Comparison of ENCODE assay signal across 25 mouse cellular contexts in genomic region chr19:28724641-28725040, GRCm38 (mm10). TPM values are rescaled to one million over a fixed set of nuclear protein-coding genes. Genes with fewer than 3 reads are reported as not detected.
A peak's percentile ranks its signal among the peaks of the same experiment; 100 is the strongest.
DNase-seq lines count a peak whose midpoint lies in the region; ATAC-seq and TF ChIP-seq lines count a peak whose summit lies in the region.
"Had no signal": no experiment of that assay in that cellular context is flagged by ENCODE, and none has a peak within 500 bp of the region (broad histone marks: within the 10 kb centered on the region; RNA-seq: fewer than 3 reads in every experiment).

No protein-coding gene starts in this region.

- H3K4me2 ChIP-seq in heart, embryonic 12.5 days: no peak overlapping the region

- H3K9me3 ChIP-seq in heart, embryonic 10.5 days: no peaks in the 10 kb centered on the region
- H3K9me3 ChIP-seq in heart, embryonic 12.5 days (replicated peaks): no peaks in the 10 kb centered on the region
- H3K9me3 ChIP-seq: G1E had no signal

- no peaks in the 10 kb centered on the region for H3K4me1 ChIP-seq in heart, embryonic 10.5 days
- no peaks in the 10 kb centered on the region for H3K4me1 ChIP-seq in heart, embryonic 12.5 days (replicated peaks)

- peak; percentile 55 for DNase-seq in heart, adult 11 months
- no peak for DNase-seq in heart, postnatal 25 days (ENCODE audit: low spot score)
- peak; percentile 63 for DNase-seq in heart, embryonic 10.5 days (ENCODE audit: low spot score)
- peak; percentile 13 for DNase-seq in R1 (ENCODE audit: low read depth, low spot score)
- peak; percentile 7 for DNase-seq in ZHBTc4 (ENCODE audit: low read depth, low spot score)
- no peak for DNase-seq in left cerebral cortex, adult 2 months (ENCODE audit: extremely low spot score in 1 of 2, low spot score in 2 of 2)
- DNase-seq in cerebellum, postnatal 4 days (ENCODE audit: low spot score in 2 of 2): no peak
- DNase-seq: adrenal gland, adult 2 months; adrenal gland, adult 8-10 months; adrenal gland, postnatal 10 days; adrenal gland, postnatal 14 days; adrenal gland, postnatal 25 days; adrenal gland, postnatal 36 days; B cell, adult 2 months; cerebellum, adult 11 months; cerebellum, adult 11-12 months; cerebellum, adult 18-20 months; cerebellum, adult 2 months had no signal

- WGBS in heart, embryonic 10.5 days: 82% methylated on average over 7 of the region's 7 CpGs
- WGBS in heart, embryonic 12.5 days: 77% methylated on average over 7 of the region's 7 CpGs

- intact Hi-C loops in heart, postnatal 25 days (cut with DNase I): loop anchor here (5.0 to 10.0 kb wide), 3 partner anchors 177 to 1280 kb away; no protein-coding TSS in a partner anchor
- intact Hi-C loops in left cerebral cortex, adult 2 months (cut with DNase I): loop anchor here (10.0 kb wide), 3 partner anchors 180 to 1280 kb away; no protein-coding TSS in a partner anchor

- H3K9ac ChIP-seq in heart, embryonic 12.5 days: no peak overlapping the region

- no peak overlapping the region for H3K27ac ChIP-seq in heart, embryonic 10.5 days
- no peak overlapping the region for H3K27ac ChIP-seq in heart, embryonic 12.5 days (ENCODE audit: poor library complexity, severe bottlenecking)
- no peak overlapping the region for H3K27ac ChIP-seq in left cerebral cortex, adult 2 months

- no peak for ATAC-seq in heart, embryonic 12.5 days (ENCODE audit: insufficient number of reproducible peaks, low FRiP score)
- ATAC-seq: activated CD4-positive, CD25-positive, alpha-beta regulatory T cell, adult 4 months; CD4-positive, CD25-positive, alpha-beta regulatory T cell, adult 4 months; Patski had no signal

- H3K4me3 ChIP-seq in heart, embryonic 10.5 days: no peak overlapping the region
- H3K4me3 ChIP-seq in heart, embryonic 12.5 days: no peak overlapping the region
- no peak overlapping the region for H3K4me3 ChIP-seq in left cerebral cortex, adult 2 months

- TF ChIP-seq CTCF in left cerebral cortex, adult 2 months (IDR thresholded peaks at IDR 0.05): no peak

- no peaks in the 10 kb centered on the region for H3K36me3 ChIP-seq in heart, embryonic 10.5 days
- no peaks in the 10 kb centered on the region for H3K36me3 ChIP-seq in heart, embryonic 12.5 days
- H3K36me3 ChIP-seq: G1E had no signal

- H3K27me3 ChIP-seq in heart, embryonic 10.5 days (ENCODE audit: insufficient read depth, poor library complexity, severe bottlenecking): no peaks in the 10 kb centered on the region
- no peaks in the 10 kb centered on the region for H3K27me3 ChIP-seq in heart, embryonic 12.5 days (replicated peaks)
- H3K27me3 ChIP-seq: CH12.LX, Patski had no signal

RNA-seq across cellular contexts. Expression of gene Glis3, which starts 44.8 kb away (rescaled TPM):
- 1 to 10 TPM; 1.6 TPM for total RNA-seq in heart, postnatal 25 days (2021)
- 0.99 and 1.4 TPM in 2 replicates for polyA plus RNA-seq in heart, embryonic 10.5 days (2016; fragmentation: Nextera tagmentation; extraction: Ambion mirVana)
- polyA plus RNA-seq in heart, embryonic 12.5 days (2016; fragmentation: Nextera tagmentation; extraction: Ambion mirVana): 0.72 and 1.7 TPM in 2 replicates
- total RNA-seq in left cerebral cortex, adult 2 months (2021): 1 to 10 TPM; 6.5 to 6.7 TPM
- total RNA-seq: CH12.LX, MEL had no signal
- polyA plus RNA-seq: G1E had no signal

Comparison
In these comparisons a context has a peak if more than half of its experiments do, and no peak if none do; other contexts are left out.
1. DNase-seq: peak in heart, adult 11 months (single experiment), heart, embryonic 10.5 days (single experiment), R1 (single experiment) and ZHBTc4 (single experiment); none in heart, postnatal 25 days (single experiment), left cerebral cortex, adult 2 months (0 of 2) and cerebellum, postnatal 4 days (0 of 2).